Mouse (Mus musculus): ENCODE measurements around the gene Tufm.

- TF ChIP-seq POLR2A (IDR thresholded peaks at IDR 0.05; ENCODE audit: extremely low read depth, insufficient read depth, low read length): no peak
- TF ChIP-seq CTCF (IDR thresholded peaks at IDR 0.05; ENCODE audit: low read depth, low read length): no peak
These were observed 33.3 kb upstream of the Tufm start for GRCm38 (mm10) chr7:126453861-126454260.
